Mouse (Mus musculus): ENCODE results near the gene Mical2. TPM values are rescaled to one million over a fixed set of nuclear protein-coding genes. Genes with fewer than 3 reads are reported as not detected.

The Mical2 gene
- 100 to 1,000 TPM; 645 to 717 TPM for total RNA-seq (2021)

GRCm38 (mm10) chr7:112225615-112226262, at the start of gene Mical2:
Gene Mical2 (plus strand): TSS chr7:112225856.
- peak; percentile 73 to 75 for DNase-seq (ENCODE audit: extremely low spot score in 1 of 2, low spot score in 1 of 2)

- no peak for DNase-seq (ENCODE audit: extremely low spot score in 1 of 2, low spot score in 1 of 2)
These were observed 49.0 kb upstream of the Mical2 start for GRCm38 (mm10) chr7:112176627-112177026.

GRCm38 (mm10) chr7:112180235-112180705, 45.4 kb upstream of the Mical2 start:
- peak; percentile 72 to 85 for DNase-seq (ENCODE audit: extremely low spot score in 1 of 2, low spot score in 1 of 2)

- peak; percentile 86 to 92 for DNase-seq (ENCODE audit: extremely low spot score in 1 of 2, low spot score in 1 of 2)
These were observed 42.3 kb upstream of the Mical2 start for GRCm38 (mm10) chr7:112183258-112183841.

- DNase-seq (ENCODE audit: extremely low spot score in 1 of 2, low spot score in 1 of 2): no peak
These were observed 41.0 kb upstream of the Mical2 start for GRCm38 (mm10) chr7:112184519-112185225.

- no peak for DNase-seq (ENCODE audit: extremely low spot score in 1 of 2, low spot score in 1 of 2)
These were observed 40.4 kb upstream of the Mical2 start for GRCm38 (mm10) chr7:112185226-112185745.

- DNase-seq (ENCODE audit: extremely low spot score in 1 of 2, low spot score in 1 of 2): no peak
These were observed 38.8 kb upstream of the Mical2 start for GRCm38 (mm10) chr7:112186871-112187270.

- DNase-seq (ENCODE audit: extremely low spot score in 1 of 2, low spot score in 1 of 2): no peak
These were observed 37.9 kb upstream of the Mical2 start for GRCm38 (mm10) chr7:112187536-112188459.

- no peak for DNase-seq (ENCODE audit: extremely low spot score in 1 of 2, low spot score in 1 of 2)
These were observed 33.4 kb upstream of the Mical2 start for GRCm38 (mm10) chr7:112192237-112192636.

- DNase-seq (ENCODE audit: extremely low spot score in 1 of 2, low spot score in 1 of 2): no peak
These were observed 32.9 kb upstream of the Mical2 start for GRCm38 (mm10) chr7:112192778-112193177.

- no peak for DNase-seq (ENCODE audit: extremely low spot score in 1 of 2, low spot score in 1 of 2)
These were observed 31.4 kb upstream of the Mical2 start for GRCm38 (mm10) chr7:112194286-112194685.

- no peak for DNase-seq (ENCODE audit: extremely low spot score in 1 of 2, low spot score in 1 of 2)
These were observed 28.2 kb upstream of the Mical2 start for GRCm38 (mm10) chr7:112197461-112197860.

GRCm38 (mm10) chr7:112199343-112199742, 26.3 kb upstream of the Mical2 start:
- DNase-seq (ENCODE audit: extremely low spot score in 1 of 2, low spot score in 1 of 2): no peak

GRCm38 (mm10) chr7:112200761-112201160, 24.9 kb upstream of the Mical2 start:
- no peak for DNase-seq (ENCODE audit: extremely low spot score in 1 of 2, low spot score in 1 of 2)

GRCm38 (mm10) chr7:112202194-112202593, 23.5 kb upstream of the Mical2 start:
- DNase-seq (ENCODE audit: extremely low spot score in 1 of 2, low spot score in 1 of 2): no peak

- DNase-seq (ENCODE audit: extremely low spot score in 1 of 2, low spot score in 1 of 2): no peak
These were observed 22.8 kb upstream of the Mical2 start for GRCm38 (mm10) chr7:112202843-112203242.

GRCm38 (mm10) chr7:112203937-112204336, 21.7 kb upstream of the Mical2 start:
- DNase-seq (ENCODE audit: extremely low spot score in 1 of 2, low spot score in 1 of 2): no peak

- DNase-seq (ENCODE audit: extremely low spot score in 1 of 2, low spot score in 1 of 2): no peak
These were observed 21.2 kb upstream of the Mical2 start for GRCm38 (mm10) chr7:112204380-112204963.

GRCm38 (mm10) chr7:112205513-112205912, 20.1 kb upstream of the Mical2 start:
- no peak for DNase-seq (ENCODE audit: extremely low spot score in 1 of 2, low spot score in 1 of 2)

- no peak for DNase-seq (ENCODE audit: extremely low spot score in 1 of 2, low spot score in 1 of 2)
These were observed 17.9 kb upstream of the Mical2 start for GRCm38 (mm10) chr7:112207717-112208116.

Data from layer of hippocampus, postnatal 25 days (tissue).